9 mouse cellular contexts compared by ENCODE assay signal in the genomic region with DNA sequence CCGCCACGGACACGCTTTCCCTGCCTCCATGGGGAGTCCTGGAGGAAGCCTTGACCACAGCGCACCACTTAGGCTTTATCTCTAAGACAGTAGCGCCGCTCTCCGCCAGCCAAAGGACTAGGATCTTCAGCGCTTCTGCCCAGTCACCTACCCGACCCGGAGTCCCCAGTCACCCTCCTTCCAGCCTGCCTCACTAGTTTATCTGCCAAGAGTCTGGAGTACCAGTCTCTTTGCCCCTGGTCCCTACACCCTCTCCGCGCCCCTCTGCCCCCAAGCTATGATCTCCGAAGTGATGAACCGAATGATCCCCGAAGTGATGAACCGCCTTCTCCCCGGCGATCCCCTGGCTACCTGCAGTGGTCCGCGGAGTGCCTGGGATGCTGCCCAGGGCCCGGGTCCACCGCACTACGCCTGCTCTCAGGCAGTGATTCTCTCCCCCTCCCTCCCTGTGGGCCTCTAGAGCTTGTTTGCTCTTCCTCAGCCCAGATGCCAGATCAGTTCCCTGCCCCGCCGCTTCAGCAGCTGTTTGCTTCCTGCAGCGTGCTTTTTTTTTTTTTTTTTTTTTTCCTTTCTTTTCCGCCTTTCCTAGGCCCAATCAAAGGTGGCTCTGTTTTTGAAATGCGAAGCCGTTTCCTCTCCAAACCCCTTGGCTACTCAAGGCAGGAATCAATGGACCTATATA. TPM values are rescaled to one million over a fixed set of nuclear protein-coding genes. Genes with fewer than 3 reads are reported as not detected.
DNase-seq lines count a peak whose midpoint lies in the region; ATAC-seq and TF ChIP-seq lines count a peak whose summit lies in the region.
"Had no signal": no experiment of that assay in that cellular context is flagged by ENCODE, and none has a peak within 500 bp of the region (broad histone marks: within the 10 kb centered on the region; RNA-seq: fewer than 3 reads in every experiment).

A gene (plus strand): TSS at position 592 of the 682 bp plus-strand sequence.

- TF ChIP-seq CTCF in gastrocnemius, adult 2 months (IDR thresholded peaks at IDR 0.05), result no peak; the same call in 1 of the 2 replicates
- peak; percentile 28; the same call in 1 of the 2 replicates for TF ChIP-seq CTCF in liver, adult 2 months (IDR thresholded peaks at IDR 0.05; ENCODE audit: low read depth, low read length)

- ATAC-seq in frontal cortex, adult (ENCODE audit: low TSS enrichment), result peak; percentile 98
- ATAC-seq in kidney, embryonic 15.5 days (replicated peaks; ENCODE audit: low FRiP score), result peak; percentile 90

- H3K27ac ChIP-seq in gastrocnemius, adult 2 months, result no peak within 1 kb of the TSS
- peak within 1 kb of the TSS; percentile 32; the same call in 1 of the 2 replicates for H3K27ac ChIP-seq in kidney, embryonic 15.5 days
- no peak within 1 kb of the TSS for H3K27ac ChIP-seq in liver, adult 2 months (replicated peaks; ENCODE audit: insufficient read depth, low read depth, low read length)

- H3ac ChIP-seq in myocyte (ENCODE audit: control insufficient read depth, insufficient read length), result no peak within 1 kb of the TSS

- peak within 1 kb of the TSS; percentile 69 for H3K4me3 ChIP-seq in gastrocnemius, adult 2 months
- H3K4me3 ChIP-seq in kidney, embryonic 15.5 days (replicated peaks), result peak within 1 kb of the TSS; percentile 57
- peak within 1 kb of the TSS; percentile 28; the same call in 1 of the 2 replicates for H3K4me3 ChIP-seq in liver, adult 2 months (ENCODE audit: insufficient read depth, low read depth, low read length)
- H3K4me3 ChIP-seq in myocyte, result peak within 1 kb of the TSS; percentile 22

- peak within 1 kb of the TSS; percentile 48 for H3K9ac ChIP-seq in kidney, embryonic 15.5 days
- no peak within 1 kb of the TSS for H3K9ac ChIP-seq in liver, adult 2 months (ENCODE audit: low read depth, low read length)

- H3K27me3 ChIP-seq in kidney, embryonic 15.5 days, result no peaks in the 10 kb centered on the region
- H3K27me3 ChIP-seq in liver, adult 2 months (ENCODE audit: control insufficient read depth, insufficient read depth, low read length), result peaks cover 3% of the 10 kb centered on the region; the same call in 1 of the 2 replicates
- no peaks in the 10 kb centered on the region for H3K27me3 ChIP-seq in myocyte (ENCODE audit: control insufficient read depth, insufficient read depth, insufficient read length)

- no peaks in the 10 kb centered on the region for H3K9me3 ChIP-seq in kidney, embryonic 15.5 days (replicated peaks)

- H3K79me2 ChIP-seq in liver, adult 2 months (ENCODE audit: control insufficient read depth, insufficient read depth, low read length), result no peaks in the 10 kb centered on the region
- no peaks in the 10 kb centered on the region for H3K79me2 ChIP-seq in myocyte (ENCODE audit: control insufficient read depth, insufficient read depth)

- H3K36me3 ChIP-seq in kidney, embryonic 15.5 days, result no peaks in the 10 kb centered on the region
- no peaks in the 10 kb centered on the region for H3K36me3 ChIP-seq in liver, adult 2 months (ENCODE audit: control insufficient read depth, insufficient read depth, low read length)
- no peaks in the 10 kb centered on the region for H3K36me3 ChIP-seq in myocyte (ENCODE audit: control insufficient read depth, insufficient read depth)
- H3K36me3 ChIP-seq: G1E had no signal

- no peak for TF ChIP-seq POLR2A in liver, adult 2 months (IDR thresholded peaks at IDR 0.05; ENCODE audit: extremely low read depth, insufficient read depth, low read length)
- TF ChIP-seq POLR2A in myocyte (IDR thresholded peaks at IDR 0.05; ENCODE audit: insufficient read length, low read depth), result no peak

- peaks cover 22% of the 10 kb centered on the region for H3K4me1 ChIP-seq in kidney, embryonic 15.5 days
- H3K4me1 ChIP-seq in liver, adult 2 months (ENCODE audit: control insufficient read depth, insufficient read depth, low read length), result no peaks in the 10 kb centered on the region

- DNase-seq in gastrocnemius, adult 2 months, result peak; percentile 19
- DNase-seq in gastrocnemius, adult 18-20 months (ENCODE audit: low spot score), result no peak
- peak; percentile 61 for DNase-seq in adrenal gland, postnatal 14 days
- DNase-seq in liver, adult 2 months (ENCODE audit: extremely low read depth, low read depth, low spot score), result no peak
- DNase-seq in thymus, postnatal 25 days, result peak; percentile 5

- intact Hi-C loops in gastrocnemius, adult 2 months (cut with DNase I), result no loop called here

- H3K4me2 ChIP-seq in kidney, embryonic 15.5 days, result peak within 1 kb of the TSS; percentile 96
- H3K4me2 ChIP-seq in myocyte (ENCODE audit: low read depth), result peak within 1 kb of the TSS; percentile 64

- WGBS in kidney, embryonic 15.5 days, result under 1% methylated on average over 29 of the region's 29 CpGs
- 2% methylated on average over 29 of the region's 29 CpGs for WGBS in liver, adult 2 months

TF ChIP-seq in myocyte, 11 proteins besides CTCF, POLR2A, EP300 and RAD21:
- TF ChIP-seq USF1 (IDR thresholded peaks at IDR 0.05; ENCODE audit: low read depth) (no peak), REST (IDR thresholded peaks at IDR 0.05; ENCODE audit: insufficient read depth, insufficient read length) (no peak), E2F4 (IDR thresholded peaks at IDR 0.05; ENCODE audit: insufficient read depth) (no peak), MYOD1 (IDR thresholded peaks at IDR 0.05; ENCODE audit: control insufficient read depth in 1 of 3, insufficient read length in 2 of 3, low read depth in 2 of 3) (no peak), POLR2AphosphoS2 (IDR thresholded peaks at IDR 0.05; ENCODE audit: insufficient read length, low read depth) (no peak)

RNA-seq across cellular contexts. Expression of the gene that starts here (rescaled TPM):
- under 1 TPM in 1 of 2 experiments, not detected in 1; 0.20 TPM for total RNA-seq in gastrocnemius, adult 2 months (2021)
- not detected for total RNA-seq in gastrocnemius, adult 18-20 months (2021)
- 5.7 and 6.3 TPM in 2 replicates for total RNA-seq in adrenal gland, postnatal 14 days (2021)
- 8.9 and 9.8 TPM in 2 replicates for polyA plus RNA-seq in kidney, embryonic 15.5 days (2015; fragmentation: Nextera tagmentation; extraction: Ambion mirVana)
- 0.20 and 0.92 TPM in 2 replicates for total RNA-seq in liver, adult 2 months (2014; rRNA removed)
- 0.02 and 0.50 TPM in 2 replicates for polyA plus RNA-seq in liver, adult 2 months (2012; rRNA removed)
- polyA plus RNA-seq in myocyte (2012; fragmentation: generic; extraction: Trizol), result 0.01 TPM
- polyA plus RNA-seq: G1E had no signal

Comparison
In these comparisons a context has a peak if more than half of its experiments do, and no peak if none do; other contexts are left out.
1. Peak in DNase-seq and H3K4me3 ChIP-seq in gastrocnemius, adult 2 months; RNA of the gene not detected or under 1 TPM.
2. DNase-seq: peak in adrenal gland, postnatal 14 days (single experiment) and thymus, postnatal 25 days (single experiment); none in gastrocnemius, adult 18-20 months (single experiment) and liver, adult 2 months (single experiment).
3. Peak in every context shown above with its lines, with median percentiles within 50 percentile points of each other: H3K4me3 ChIP-seq.